Mouse (Mus musculus) mesoderm, embryonic 11.5 days (tissue): Measurements from ENCODE around the gene Clip2.
A peak's percentile ranks its signal among the peaks of the same experiment; 100 is the strongest.

ENCODE experiments used
- DNase-seq: peaks from one replicate; pipeline ENCODE4 v3.0.0-alpha.2; 2012; ENCODE audit warnings: low read depth, low spot score

The Clip2 gene

DNA sequence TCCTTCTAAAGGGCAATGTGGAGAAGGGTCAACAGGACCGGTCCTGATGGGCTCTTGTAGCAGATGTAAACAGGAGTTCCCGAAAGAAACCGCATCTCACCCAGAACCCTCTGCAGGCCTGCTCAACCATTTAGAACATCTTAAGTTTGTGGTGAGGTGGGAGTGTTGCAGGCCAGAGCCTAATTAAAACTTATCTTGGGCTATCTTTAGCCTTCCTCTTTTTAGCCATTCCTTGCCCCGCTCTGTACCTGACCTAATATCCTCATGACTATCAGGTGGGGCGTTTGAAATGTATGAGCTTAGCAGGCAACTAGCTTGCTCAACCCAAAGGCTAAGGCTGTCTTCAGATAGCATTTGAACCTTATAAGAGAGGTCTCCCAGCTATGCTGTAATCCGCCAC is 13.5 kb upstream of the Clip2 start:
- DNase-seq, result no peak

- DNase-seq, result no peak
These were observed 12.0 kb upstream of the Clip2 start for GRCm38 (mm10) chr5:134564272-134564671.

DNA sequence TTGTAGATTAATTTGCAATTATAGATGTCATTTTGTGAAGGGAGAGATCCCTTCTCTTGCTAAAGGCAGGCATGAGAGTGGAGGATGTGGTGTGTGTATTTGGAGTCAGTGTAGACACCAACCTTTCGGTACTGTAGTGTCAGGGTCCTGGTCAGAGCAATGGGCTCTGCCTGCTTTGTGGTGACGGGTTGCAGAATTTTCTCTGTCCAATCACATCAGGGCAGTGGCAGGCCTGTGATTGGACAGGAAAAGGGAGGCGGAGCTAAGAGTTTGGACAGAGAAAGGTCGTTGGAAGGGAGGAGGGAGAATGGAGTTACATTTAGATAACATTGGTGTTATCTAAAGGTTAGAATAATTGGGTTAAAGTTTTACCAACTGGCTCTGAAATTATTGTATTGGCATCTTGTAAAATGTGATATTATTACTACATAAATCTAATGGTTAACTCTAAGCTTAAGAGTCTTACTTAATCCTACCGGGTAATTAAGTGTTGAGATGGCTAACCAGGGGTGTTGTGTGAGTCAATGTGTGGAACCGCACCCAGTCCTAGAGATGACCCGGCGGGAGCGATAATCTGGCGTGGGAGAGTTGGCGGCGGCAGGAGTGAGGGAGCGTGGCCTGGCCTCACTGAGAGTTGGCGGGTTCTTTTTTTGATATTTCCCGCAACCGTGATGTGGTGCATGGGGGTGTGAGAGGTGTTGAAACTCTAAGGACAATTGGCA is 8.4 kb upstream of the Clip2 start:
- no peak for DNase-seq

DNA sequence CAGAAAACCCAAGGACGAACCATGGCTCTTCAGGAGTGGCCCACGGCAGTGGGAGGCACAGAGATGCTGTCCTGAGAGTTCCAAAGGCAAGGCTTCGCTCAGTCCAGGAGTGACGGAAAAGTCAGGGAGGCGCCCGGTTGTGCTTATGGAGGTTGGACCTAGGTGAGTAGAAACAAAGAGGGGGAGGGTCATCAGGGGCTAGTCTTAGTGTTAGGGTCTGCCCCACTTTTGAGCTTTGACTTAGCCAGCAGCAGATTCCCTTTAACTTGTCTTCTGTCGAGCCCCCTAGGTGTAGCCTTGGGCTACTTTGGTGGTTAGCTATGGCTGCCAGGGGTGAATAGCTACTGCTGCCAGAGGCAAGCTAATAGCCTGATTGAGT is 7.8 kb upstream of the Clip2 start, which contains the start of gene Syna:
Gene Syna (minus strand): TSS at position 101 of the 379 bp plus-strand sequence.
- DNase-seq, result no peak

GRCm38 (mm10) chr5:134555463-134556164 is 3.4 kb upstream of the Clip2 start:
- DNase-seq, result peak; percentile 83

- DNase-seq, result no peak
These were observed 1.8 kb upstream of the Clip2 start for GRCm38 (mm10) chr5:134553951-134554546.

GRCm38 (mm10) chr5:134551233-134552109 is 763 bp downstream of the Clip2 start:
- peak; percentile 54 for DNase-seq

DNA sequence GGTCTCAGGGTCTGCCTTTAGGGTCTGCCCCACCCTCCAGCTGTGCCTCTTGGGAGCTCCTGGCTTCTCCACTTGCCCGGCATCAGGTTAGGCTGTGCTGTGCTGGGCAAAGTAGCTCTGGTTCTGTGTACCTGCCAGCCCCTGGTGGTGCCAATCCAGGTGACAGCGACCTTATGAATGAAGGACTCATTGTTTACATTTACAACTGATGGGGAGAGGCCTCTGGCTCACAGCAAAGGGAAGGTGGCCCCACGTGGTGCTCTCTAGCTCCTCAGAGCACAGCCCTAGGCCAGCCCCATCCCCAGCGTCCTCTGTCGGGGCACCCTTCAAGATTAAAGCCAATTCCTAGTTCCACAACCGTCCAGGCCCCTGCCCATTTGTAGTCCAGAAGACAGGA is 1.4 kb downstream of the Clip2 start:
- no peak for DNase-seq

- no peak for DNase-seq
These were observed 2.5 kb downstream of the Clip2 start for GRCm38 (mm10) chr5:134549640-134550168.

- no peak for DNase-seq
These were observed 3.9 kb downstream of the Clip2 start for GRCm38 (mm10) chr5:134548306-134548705.

GRCm38 (mm10) chr5:134546790-134547189 is 5.4 kb downstream of the Clip2 start:
- no peak for DNase-seq

DNA sequence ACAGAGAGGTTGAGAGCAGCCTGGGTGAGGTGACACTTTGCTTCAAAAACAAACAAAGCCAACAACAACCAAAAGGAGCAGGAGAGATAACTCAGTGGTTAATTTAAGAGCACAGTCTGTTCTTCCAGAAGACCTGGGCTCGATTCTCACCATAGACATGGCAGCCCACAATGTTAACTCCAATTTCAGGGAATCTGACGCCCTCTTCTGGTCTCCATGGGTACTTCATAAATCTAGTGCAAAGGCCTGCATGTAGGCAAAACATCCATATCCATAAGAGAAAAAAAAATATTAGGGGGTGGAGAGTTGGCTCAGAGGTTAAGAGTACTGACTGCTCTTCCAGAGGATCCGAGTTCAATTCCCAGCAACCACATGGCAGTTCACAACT is 7.0 kb downstream of the Clip2 start:
- DNase-seq, result no peak

- no peak for DNase-seq
These were observed 7.6 kb downstream of the Clip2 start for GRCm38 (mm10) chr5:134544516-134545241.

GRCm38 (mm10) chr5:134541640-134542039 is 10.6 kb downstream of the Clip2 start:
- DNase-seq, result no peak

DNA sequence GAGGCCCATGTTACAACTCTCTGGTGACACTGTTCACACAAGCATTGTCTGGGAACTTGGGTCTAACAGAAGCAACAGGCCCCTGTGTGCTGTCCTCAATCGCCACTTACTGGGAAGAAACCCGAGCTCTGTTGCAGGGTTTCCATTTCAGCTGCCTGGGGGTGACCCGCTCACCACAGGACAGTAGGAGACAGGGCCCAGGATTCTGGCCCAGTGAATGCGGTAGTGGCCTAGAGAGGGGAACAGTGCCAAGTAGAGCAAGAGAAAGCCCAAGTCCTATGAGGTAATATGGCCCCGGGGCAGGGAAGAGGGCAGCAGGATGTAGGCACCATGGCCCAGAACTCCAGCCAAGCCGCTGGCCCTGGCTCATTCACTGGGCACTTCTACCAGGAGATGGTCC is 11.4 kb downstream of the Clip2 start:
- DNase-seq, result no peak

DNA sequence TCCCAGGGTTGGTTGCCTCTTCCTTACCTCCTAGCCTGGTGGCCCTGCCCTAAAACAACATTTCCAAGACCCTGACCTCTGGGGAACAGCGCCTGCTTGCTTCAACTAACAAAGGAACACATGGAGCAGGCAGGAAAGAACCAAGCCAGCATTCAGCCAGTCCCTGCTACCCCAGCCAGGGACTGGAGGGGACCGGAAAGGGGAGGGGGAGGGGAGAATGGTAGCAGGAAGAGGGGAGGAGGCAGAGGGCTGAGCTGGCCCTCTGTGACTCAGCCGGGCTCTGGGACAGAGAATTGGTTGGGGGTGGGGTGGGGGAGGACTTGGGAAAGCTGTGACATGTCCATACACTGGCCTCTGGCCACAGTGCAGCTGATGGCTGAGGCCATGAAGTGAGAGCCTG is 12.3 kb downstream of the Clip2 start:
- peak; percentile 79 for DNase-seq

DNA sequence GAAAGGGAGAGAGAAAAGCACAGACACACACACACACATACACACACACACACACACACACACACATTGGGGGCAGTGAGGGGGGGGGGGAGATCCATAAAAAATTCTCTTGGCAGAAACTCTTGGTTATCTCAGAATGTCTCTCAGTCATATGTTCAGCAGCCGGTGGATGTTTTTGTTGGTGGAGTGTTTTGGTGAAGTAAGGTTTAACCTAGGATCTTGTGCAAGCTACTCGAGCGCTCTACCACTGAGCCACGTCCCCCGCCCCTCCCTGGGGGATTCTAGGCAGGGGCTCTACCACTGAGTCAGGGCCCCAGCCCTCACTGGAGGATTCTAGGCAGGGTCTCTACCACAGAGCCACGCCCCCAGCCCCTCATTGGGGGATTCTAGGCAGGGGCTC is 16.2 kb downstream of the Clip2 start:
- no peak for DNase-seq

- no peak for DNase-seq
These were observed 19.8 kb downstream of the Clip2 start for GRCm38 (mm10) chr5:134532417-134532816.

- DNase-seq, result no peak
These were observed 20.6 kb downstream of the Clip2 start for GRCm38 (mm10) chr5:134531585-134531984.

DNA sequence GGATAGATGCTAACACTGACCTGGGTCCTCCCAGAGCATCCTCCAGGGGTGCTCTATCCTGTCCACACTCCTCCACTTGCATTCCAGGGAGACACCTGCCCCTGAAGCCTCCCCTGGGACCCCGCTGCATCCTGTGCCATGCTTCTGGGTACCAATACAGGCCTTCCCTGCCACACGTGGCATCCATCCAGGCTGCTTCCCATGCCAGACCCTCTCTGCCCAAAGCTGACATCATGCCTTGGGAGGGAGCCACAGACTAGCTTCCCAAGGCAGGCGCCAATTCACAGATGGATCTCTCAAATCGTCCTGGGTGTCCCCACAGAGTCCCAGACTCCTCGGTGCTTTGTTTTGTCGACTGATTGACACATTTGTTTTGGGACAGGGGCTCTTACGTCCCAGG is 21.4 kb downstream of the Clip2 start:
- no peak for DNase-seq

- no peak for DNase-seq
These were observed 23.7 kb downstream of the Clip2 start for GRCm38 (mm10) chr5:134528488-134528887.
